Mouse (Mus musculus) layer of hippocampus, adult 11-12 months (tissue): Measurements from ENCODE around the gene Mx1.

Experiments
- DNase-seq: peaks from one replicate; pipeline ENCODE4 v3.0.0; 2022; ENCODE audit warnings: low spot score

The Mx1 gene

GRCm38 (mm10) chr16:97443670-97444263 is 18.9 kb downstream of the Mx1 start:
- DNase-seq: peak; percentile 34

DNA sequence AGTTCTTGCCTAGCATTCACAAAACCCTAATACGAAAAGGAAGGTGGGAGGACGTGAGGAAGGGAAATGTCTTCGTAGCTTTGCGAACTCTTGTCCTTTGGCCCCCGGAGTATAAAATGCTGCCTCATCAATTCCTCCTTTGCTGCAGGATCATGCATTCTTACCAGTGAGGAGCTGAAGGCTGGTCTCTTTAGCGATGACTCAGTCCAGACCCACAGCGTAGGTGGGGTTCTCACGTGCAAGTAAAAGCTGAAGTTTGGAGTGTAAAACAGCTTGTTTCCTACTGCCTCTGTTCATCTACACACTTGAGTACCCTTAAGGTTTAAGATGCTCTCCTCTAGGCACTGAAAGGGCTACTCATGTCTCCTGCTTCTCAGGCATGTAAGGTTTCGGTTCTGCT is 20.7 kb downstream of the Mx1 start:
- no peak for DNase-seq

GRCm38 (mm10) chr16:97438191-97438590 is 24.5 kb downstream of the Mx1 start:
- no peak for DNase-seq

DNA sequence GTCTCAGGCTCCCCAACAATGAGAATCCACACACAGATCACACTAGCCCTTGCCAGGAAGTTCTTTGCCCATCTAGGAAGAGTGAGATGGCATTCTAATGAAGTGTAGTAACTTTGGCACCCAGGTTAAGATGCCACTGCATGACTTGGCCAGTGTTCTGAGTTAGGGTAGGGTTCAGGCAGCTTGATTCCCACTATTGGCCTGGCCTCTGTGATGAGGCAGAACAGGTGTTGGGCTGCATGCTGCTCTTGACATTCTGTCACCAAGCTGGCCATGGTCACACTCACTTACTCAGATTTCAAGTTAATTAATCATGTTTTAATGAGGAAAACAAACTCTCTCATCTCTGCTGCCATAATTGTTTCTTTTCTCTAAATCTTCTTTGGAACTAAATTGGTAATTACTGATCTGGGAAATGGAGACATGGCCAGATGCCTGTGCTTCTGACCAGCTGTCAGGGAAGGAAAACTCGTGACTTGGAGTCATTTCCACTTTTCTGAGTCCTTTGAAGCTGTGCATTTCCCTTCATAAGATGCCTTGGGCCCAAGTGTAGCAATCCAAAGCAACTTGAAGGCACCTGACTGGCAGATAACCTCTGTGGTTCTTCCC is 25.2 kb downstream of the Mx1 start:
- DNase-seq: peak; percentile 44

- DNase-seq: no peak
These were observed 28.5 kb downstream of the Mx1 start for GRCm38 (mm10) chr16:97434206-97434605.

DNA sequence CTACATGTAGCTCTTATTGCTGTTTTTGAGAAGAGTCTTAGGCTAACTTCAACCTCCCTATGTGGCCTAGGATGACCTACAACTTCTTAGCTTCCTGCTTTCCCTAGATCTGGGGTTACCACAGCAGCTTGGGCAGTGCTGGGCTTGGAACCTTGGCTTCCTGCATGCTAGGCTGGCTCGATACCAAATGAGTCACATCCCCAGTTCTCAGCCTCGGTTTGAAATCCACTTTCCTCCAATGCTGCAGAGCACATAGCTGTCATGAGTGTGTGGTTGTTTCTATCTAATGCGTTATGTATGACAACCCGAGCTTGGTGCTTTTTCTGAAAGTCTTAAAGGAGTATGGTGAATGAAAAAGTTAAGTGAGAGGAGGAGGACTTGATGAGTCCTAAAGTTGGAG is 31.4 kb downstream of the Mx1 start:
- DNase-seq: no peak

GRCm38 (mm10) chr16:97430091-97430490 is 32.6 kb downstream of the Mx1 start:
- DNase-seq: no peak

DNA sequence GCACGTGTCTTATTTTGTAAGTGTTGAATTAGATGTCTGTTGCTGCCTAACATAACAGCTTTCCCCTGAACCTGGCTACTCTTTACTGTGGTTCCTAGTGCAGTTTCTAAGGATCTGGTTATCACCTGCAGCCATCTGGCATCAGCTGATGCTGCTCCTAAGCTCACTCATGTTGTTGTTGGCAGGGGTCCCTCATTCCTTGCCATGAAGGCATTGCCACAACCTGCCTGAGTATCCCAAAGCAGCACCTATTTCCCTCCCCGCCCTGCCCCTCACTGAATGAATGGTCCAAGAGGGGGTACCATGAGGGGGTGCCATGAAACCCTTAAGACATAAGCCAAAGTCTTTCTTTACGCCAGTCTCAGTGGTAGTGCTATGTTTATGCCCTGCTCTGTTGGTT is 34.7 kb downstream of the Mx1 start:
- no peak for DNase-seq

DNA sequence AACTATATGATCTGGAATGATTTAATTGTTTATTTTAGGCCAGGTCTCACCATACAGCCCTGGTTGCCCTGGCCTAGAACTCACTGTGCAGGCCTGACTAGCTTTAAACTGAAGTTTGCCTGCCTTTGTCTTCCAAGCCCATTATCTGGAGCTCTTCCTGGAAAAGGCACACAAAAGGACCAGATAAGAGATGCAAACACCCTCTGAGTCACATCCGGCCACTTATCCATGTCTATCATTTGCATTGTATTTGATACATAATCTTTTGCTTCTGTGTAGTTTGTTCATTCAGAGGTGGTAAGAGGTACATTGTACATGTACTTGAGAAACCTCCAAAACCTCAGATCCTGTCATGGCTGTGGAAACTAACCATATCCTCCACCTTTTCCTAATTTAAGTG is 39.1 kb downstream of the Mx1 start:
- no peak for DNase-seq

DNA sequence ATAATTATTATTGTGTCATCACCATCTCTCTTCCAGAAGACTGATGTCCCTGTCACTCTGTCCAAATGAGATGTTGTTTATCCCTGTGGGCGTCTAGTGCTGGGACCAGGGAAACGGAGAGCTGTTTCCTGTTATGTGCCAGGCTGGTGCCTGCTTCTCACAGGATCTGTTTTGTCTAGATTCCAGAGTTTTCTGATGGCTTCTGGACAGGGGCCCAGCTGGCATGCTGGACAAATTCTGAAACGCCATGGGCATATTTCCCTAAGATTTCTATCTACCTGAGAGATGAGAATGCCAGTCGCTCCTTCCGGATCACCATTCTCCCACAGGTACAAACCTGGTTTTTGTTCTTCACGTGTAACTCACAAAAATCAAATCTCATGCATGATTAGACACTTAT is 41.0 kb downstream of the Mx1 start:
- no peak for DNase-seq

- no peak for DNase-seq
These were observed 43.8 kb downstream of the Mx1 start for GRCm38 (mm10) chr16:97418749-97419453.

- peak; percentile 50 for DNase-seq
These were observed 44.7 kb downstream of the Mx1 start for GRCm38 (mm10) chr16:97417896-97418542.

GRCm38 (mm10) chr16:97405476-97406012 is 57.2 kb downstream of the Mx1 start:
- no peak for DNase-seq

- DNase-seq: no peak
These were observed 60.4 kb downstream of the Mx1 start for GRCm38 (mm10) chr16:97402213-97402785.

GRCm38 (mm10) chr16:97401741-97402140 is 61.0 kb downstream of the Mx1 start:
- DNase-seq: no peak

- no peak for DNase-seq
These were observed 62.7 kb downstream of the Mx1 start for GRCm38 (mm10) chr16:97399991-97400390.

DNA sequence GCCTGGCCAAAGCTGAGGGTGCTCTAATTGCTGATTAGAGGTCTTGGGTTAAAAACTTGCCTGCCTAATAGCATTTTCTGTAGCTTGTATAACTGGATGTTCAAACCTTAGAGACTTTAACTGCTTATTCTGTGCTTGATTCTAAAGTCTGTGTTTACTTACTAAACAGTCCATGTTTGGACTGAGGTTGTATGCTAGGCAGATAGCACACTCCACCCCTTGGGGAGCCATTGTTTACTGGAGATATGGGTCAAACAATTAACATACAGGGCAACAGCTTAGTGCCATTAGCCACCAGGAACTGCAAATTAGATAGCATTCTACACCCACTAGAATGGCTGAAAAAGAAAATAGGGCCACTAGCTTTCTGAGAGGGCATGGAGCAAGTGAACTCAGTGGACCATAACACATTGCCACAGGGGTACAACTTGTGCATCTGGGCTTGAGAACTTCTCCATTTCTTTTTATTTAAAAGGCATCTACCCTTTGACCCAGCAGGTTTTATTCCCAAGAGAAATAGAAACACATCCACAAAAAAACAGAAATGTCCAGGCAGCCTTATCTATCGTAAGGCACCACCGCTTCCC is 64.7 kb downstream of the Mx1 start:
- no peak for DNase-seq
